Mouse (Mus musculus) MEL (cell line): ENCODE measurements around the gene Gm19935.

Source experiments
- CHD1 ChIP-seq: IDR thresholded peaks from 2 replicates; pipeline ENCODE4 v1.6.1; 2012; ENCODE audit warnings: low read depth, mild to moderate bottlenecking, inconsistent platforms, low read length, improper control_type of control experiment
- CTCF ChIP-seq, 3 experiments: IDR thresholded peaks in 2 of 3; conservative IDR thresholded peaks in 1 of 3; 2 replicates each; pipeline ENCODE4 v1.5.1; 2011 to 2012; ENCODE audit warnings: low read length in 3 of 3, low read depth in 2 of 3, mild to moderate bottlenecking in 2 of 3, improper control_type of control experiment in 1 of 3, inconsistent platforms in 1 of 3, mixed read lengths in 1 of 3, moderate library complexity in 1 of 3; ENCODE audit not compliant: control insufficient read depth in 1 of 3, insufficient read depth in 1 of 3, poor library complexity in 1 of 3, severe bottlenecking in 1 of 3
- EP300 ChIP-seq, 2 experiments: IDR thresholded peaks; 2 replicates each; pipeline ENCODE4 v1.6.1; 2011; ENCODE audit warnings: improper control_type of control experiment in 2 of 2, low read length in 2 of 2, low read depth in 1 of 2, mild to moderate bottlenecking in 1 of 2
- GATA1 ChIP-seq: IDR thresholded peaks from 2 replicates; pipeline ENCODE4 v1.6.1; 2011; ENCODE audit warnings: low read depth, low read length, improper control_type of control experiment
- JUND ChIP-seq: IDR thresholded peaks from 2 replicates; pipeline ENCODE4 v1.6.1; 2011; ENCODE audit warnings: low read depth, mild to moderate bottlenecking, improper control_type of control experiment, low read length
- MAFK ChIP-seq: IDR thresholded peaks from 2 replicates; pipeline ENCODE4 v1.6.1; 2011; ENCODE audit warnings: low read depth, mild to moderate bottlenecking, low read length, improper control_type of control experiment, borderline replicate concordance
- MYC ChIP-seq: IDR thresholded peaks from 2 replicates; pipeline ENCODE4 v1.6.1; 2011; ENCODE audit warnings: low read depth, mild to moderate bottlenecking, low read length, improper control_type of control experiment, moderate library complexity
- POLR2A ChIP-seq, 2 experiments: IDR thresholded peaks; 2 replicates each; pipeline ENCODE4 v1.6.1; 2011 to 2012; ENCODE audit warnings: low read length in 2 of 2, mild to moderate bottlenecking in 2 of 2, control low read depth in 1 of 2, improper control_type of control experiment in 1 of 2, low read depth in 1 of 2, moderate library complexity in 1 of 2; ENCODE audit not compliant: control insufficient read depth in 1 of 2, insufficient read depth in 1 of 2, poor library complexity in 1 of 2
- SMC3 ChIP-seq: IDR thresholded peaks from 2 replicates; pipeline ENCODE4 v1.6.1; 2011; ENCODE audit warnings: low read depth, low read length, improper control_type of control experiment
- UBTF ChIP-seq: IDR thresholded peaks from 2 replicates; pipeline ENCODE4 v1.6.1; 2012; ENCODE audit warnings: low read depth, mild to moderate bottlenecking, inconsistent platforms, low read length, improper control_type of control experiment, moderate library complexity, borderline replicate concordance; ENCODE audit not compliant: insufficient read depth
- ZNF384 ChIP-seq: IDR thresholded peaks from 2 replicates; pipeline ENCODE4 v1.6.1; 2012; ENCODE audit warnings: low read depth, mild to moderate bottlenecking, inconsistent platforms, low read length, improper control_type of control experiment

GRCm38 (mm10) chr8:90816061-90816882 is 921 bp downstream of the Gm19935 start:
- TF ChIP-seq JUND (no peak), CTCF (IDR thresholded peaks at IDR 0.05 in 2 of 3, conservative IDR thresholded peaks at IDR 0.05 in 1 of 3; ENCODE audit: control insufficient read depth in 1 of 3, insufficient read depth in 1 of 3, low read depth in 2 of 3, low read length in 3 of 3, poor library complexity in 1 of 3, severe bottlenecking in 1 of 3) (no peak), MAFK (no peak), EP300 (IDR thresholded peaks at IDR 0.05; ENCODE audit: low read depth in 1 of 2, low read length in 2 of 2) (no peak), ZNF384 (no peak), GATA1 (no peak), POLR2A (IDR thresholded peaks at IDR 0.05; ENCODE audit: control insufficient read depth in 1 of 2, insufficient read depth in 1 of 2, low read depth in 1 of 2, low read length in 2 of 2, poor library complexity in 1 of 2) (no peak), UBTF (no peak), CHD1 (no peak), SMC3 (no peak), MYC (no peak)
